Mouse (Mus musculus) bone marrow, adult 2 months (tissue): ENCODE data around the gene Fkbp15. TPM values are rescaled to one million over a fixed set of nuclear protein-coding genes. Genes with fewer than 3 reads are reported as not detected.

Experiments
- H3K27ac ChIP-seq: fragments of 200-500 bp; 2 replicates; pipeline ENCODE4 v1.5.1; 2012; ENCODE audit warnings: low read depth, mild to moderate bottlenecking, control low read depth, inconsistent platforms, low read length; ENCODE audit not compliant: control insufficient read depth, poor library complexity, insufficient read depth
- H3K4me1 ChIP-seq: fragments of 200-500 bp; 2 replicates; pipeline ENCODE4 v1.6.1; 2011; ENCODE audit warnings: low read length; ENCODE audit not compliant: control insufficient read depth, insufficient read depth
- H3K4me3 ChIP-seq: fragments of 200-500 bp; replicated peaks from 2 replicates; pipeline ENCODE3; 2011; ENCODE audit warnings: mild to moderate bottlenecking, low read depth, low read length, control low read depth; ENCODE audit not compliant: control insufficient read depth
- CTCF ChIP-seq: fragments of 200-500 bp; IDR thresholded peaks from 2 replicates; pipeline ENCODE4 v1.5.1; 2011; ENCODE audit warnings: low read length, control low read depth; ENCODE audit not compliant: control insufficient read depth, insufficient read depth
- POLR2A ChIP-seq: fragments of 200-500 bp; IDR thresholded peaks from 2 replicates; pipeline ENCODE4 v1.6.1; 2011; ENCODE audit warnings: low read depth, mild to moderate bottlenecking, control low read depth, low read length, borderline replicate concordance; ENCODE audit not compliant: control insufficient read depth
- WGBS: fragments of 180-500 bp; shearing (Covaris S2); methylation state at CpG from one replicate; pipeline ENCODE4 v1.1.7; 2018; 5-methylcytosine and 5-hydroxymethylcytosine counted together
- polyA plus RNA-seq: library from polyadenylated mRNA; stranded (reverse); fragments of >200 nt; gene quantifications from 2 replicates; pipeline ENCODE4 v1.2.4, GENCODE M21; 2011; ENCODE audit warnings: low replicate concordance; ENCODE audit not compliant: missing spikeins, insufficient read depth, insufficient read length

Fkbp15 gene
- polyA plus RNA-seq, 1 experiment, result 32.9 TPM

GRCm38 (mm10) chr4:62347605-62348328 lies 12.6 kb downstream of the Fkbp15 start:
- WGBS, result 64% methylated on average over 9 of the region's 9 CpGs
- Histone ChIP-seq H3K4me3 (no peak overlapping the region), H3K27ac (no peak overlapping the region; the same call in 1 of the 2 replicates), H3K4me1 (no peaks in the 10 kb centered on the region; the same call in 1 of the 2 replicates)
- TF ChIP-seq CTCF (no peak), POLR2A (no peak)

GRCm38 (mm10) chr4:62345827-62346226 lies 14.5 kb downstream of the Fkbp15 start:
- no peaks in the 10 kb centered on the region; the same call in 1 of the 2 replicates for H3K4me1 ChIP-seq
- WGBS, result 71% methylated on average over 4 of the region's 4 CpGs
- no peak overlapping the region for H3K27ac ChIP-seq
- no peak overlapping the region for H3K4me3 ChIP-seq
- TF ChIP-seq POLR2A, result no peak
- TF ChIP-seq CTCF, result no peak

GRCm38 (mm10) chr4:62344000-62344399 lies 16.3 kb downstream of the Fkbp15 start:
- Histone ChIP-seq H3K4me3 (no peak overlapping the region), H3K4me1 (no peaks in the 10 kb centered on the region; the same call in 1 of the 2 replicates), H3K27ac (no peak overlapping the region)
- TF ChIP-seq CTCF (no peak), POLR2A (no peak)
- WGBS, result 86% methylated on average over 1 of the region's 1 CpGs

GRCm38 (mm10) chr4:62338536-62338935 lies 21.8 kb downstream of the Fkbp15 start:
- 90% methylated on average over 5 of the region's 5 CpGs for WGBS
- TF ChIP-seq CTCF (no peak), POLR2A (no peak)
- Histone ChIP-seq H3K4me1 (no peaks in the 10 kb centered on the region), H3K4me3 (no peak overlapping the region), H3K27ac (no peak overlapping the region)

GRCm38 (mm10) chr4:62331977-62332376 lies 28.4 kb downstream of the Fkbp15 start:
- no peak overlapping the region for H3K4me3 ChIP-seq
- peaks cover 2% of the 10 kb centered on the region for H3K4me1 ChIP-seq
- TF ChIP-seq CTCF (no peak), POLR2A (no peak)
- no peak overlapping the region for H3K27ac ChIP-seq
- 77% methylated on average over 5 of the region's 5 CpGs for WGBS

GRCm38 (mm10) chr4:62328941-62329660 lies 31.2 kb downstream of the Fkbp15 start:
- Histone ChIP-seq H3K4me1 (peaks cover 2% of the 10 kb centered on the region), H3K27ac (peak overlapping the region; percentile 59; the same call in 1 of the 2 replicates), H3K4me3 (peak overlapping the region; percentile 16)
- WGBS, result 24% methylated on average over 6 of the region's 6 CpGs
- TF ChIP-seq CTCF (no peak), POLR2A (no peak)

- H3K4me3 ChIP-seq, result no peak overlapping the region
- peaks cover 5% of the 10 kb centered on the region for H3K4me1 ChIP-seq
- no peak overlapping the region for H3K27ac ChIP-seq
- no peak for TF ChIP-seq CTCF
- no peak for TF ChIP-seq POLR2A
Observed at GRCm38 (mm10) chr4:62326111-62326510, 34.2 kb downstream of the Fkbp15 start.

GRCm38 (mm10) chr4:62322684-62323083 lies 37.7 kb downstream of the Fkbp15 start:
- 0 out of 2 replicates have a peak overlapping the region, but pooled peaks have one; percentile 1 for H3K27ac ChIP-seq
- TF ChIP-seq CTCF (no peak), POLR2A (no peak)
- H3K4me3 ChIP-seq, result no peak overlapping the region
- 26% methylated on average over 3 of the region's 3 CpGs for WGBS
- H3K4me1 ChIP-seq, result peaks cover 3% of the 10 kb centered on the region; the same call in 1 of the 2 replicates
